Mouse (Mus musculus): ENCODE measurements around the gene Acan. TPM values are rescaled to one million over a fixed set of nuclear protein-coding genes. Genes with fewer than 3 reads are reported as not detected.

Gene Acan
- total and polyA plus RNA-seq, 2 experiments: not detected

GRCm38 (mm10) chr7:79140897-79141296 is 87.6 kb downstream of the Acan start:
- H3K36me3 ChIP-seq (ENCODE audit: control insufficient read depth, insufficient read depth, low read length): no peaks in the 10 kb centered on the region
- H3K9ac ChIP-seq (ENCODE audit: low read depth, low read length): no peak overlapping the region
- H3K4me1 ChIP-seq (ENCODE audit: control insufficient read depth, insufficient read depth, low read length): no peaks in the 10 kb centered on the region
- TF ChIP-seq CTCF (IDR thresholded peaks at IDR 0.05; ENCODE audit: low read depth, low read length): peak; percentile 96
- no peak for TF ChIP-seq POLR2A (IDR thresholded peaks at IDR 0.05; ENCODE audit: extremely low read depth, insufficient read depth, low read length)
- H3K79me2 ChIP-seq (ENCODE audit: control insufficient read depth, insufficient read depth, low read length): no peaks in the 10 kb centered on the region
- no peak overlapping the region for H3K27ac ChIP-seq (replicated peaks; ENCODE audit: insufficient read depth, low read depth, low read length)
- no peaks in the 10 kb centered on the region for H3K27me3 ChIP-seq (ENCODE audit: control insufficient read depth, insufficient read depth, low read length)
- no peak overlapping the region for H3K4me3 ChIP-seq (ENCODE audit: insufficient read depth, low read depth, low read length)
- peak; percentile 22 for DNase-seq (ENCODE audit: extremely low read depth, low read depth, low spot score)
- 41% methylated on average over 8 of the region's 8 CpGs for WGBS

- Histone ChIP-seq H3K4me3 (ENCODE audit: insufficient read depth, low read depth, low read length) (no peak overlapping the region), H3K79me2 (ENCODE audit: control insufficient read depth, insufficient read depth, low read length) (no peaks in the 10 kb centered on the region), H3K4me1 (ENCODE audit: control insufficient read depth, insufficient read depth, low read length) (peaks cover 3% of the 10 kb centered on the region; the same call in 1 of the 2 replicates), H3K36me3 (ENCODE audit: control insufficient read depth, insufficient read depth, low read length) (no peaks in the 10 kb centered on the region), H3K9ac (ENCODE audit: low read depth, low read length) (no peak overlapping the region), H3K27me3 (ENCODE audit: control insufficient read depth, insufficient read depth, low read length) (no peaks in the 10 kb centered on the region), H3K27ac (replicated peaks; ENCODE audit: insufficient read depth, low read depth, low read length) (no peak overlapping the region)
- DNase-seq (ENCODE audit: extremely low read depth, low read depth, low spot score): no peak
- TF ChIP-seq POLR2A (IDR thresholded peaks at IDR 0.05; ENCODE audit: extremely low read depth, insufficient read depth, low read length): no peak
- no peak for TF ChIP-seq CTCF (IDR thresholded peaks at IDR 0.05; ENCODE audit: low read depth, low read length)
- WGBS: 82% methylated on average over 12 of the region's 12 CpGs
Observed at GRCm38 (mm10) chr7:79147011-79147837, 93.9 kb downstream of the Acan start.

GRCm38 (mm10) chr7:79147931-79148653 is 94.8 kb downstream of the Acan start:
- peak overlapping the region; percentile 5; the same call in 1 of the 2 replicates for H3K9ac ChIP-seq (ENCODE audit: low read depth, low read length)
- peak overlapping the region; percentile 93 for H3K4me3 ChIP-seq (ENCODE audit: insufficient read depth, low read depth, low read length)
- DNase-seq (ENCODE audit: extremely low read depth, low read depth, low spot score): no peak
- H3K79me2 ChIP-seq (ENCODE audit: control insufficient read depth, insufficient read depth, low read length): no peaks in the 10 kb centered on the region
- WGBS: 11% methylated on average over 20 of the region's 20 CpGs
- H3K4me1 ChIP-seq (ENCODE audit: control insufficient read depth, insufficient read depth, low read length): peaks cover 3% of the 10 kb centered on the region; the same call in 1 of the 2 replicates
- H3K36me3 ChIP-seq (ENCODE audit: control insufficient read depth, insufficient read depth, low read length): no peaks in the 10 kb centered on the region
- TF ChIP-seq POLR2A (IDR thresholded peaks at IDR 0.05; ENCODE audit: extremely low read depth, insufficient read depth, low read length): no peak
- no peak for TF ChIP-seq CTCF (IDR thresholded peaks at IDR 0.05; ENCODE audit: low read depth, low read length)
- no peak overlapping the region for H3K27ac ChIP-seq (replicated peaks; ENCODE audit: insufficient read depth, low read depth, low read length)
- no peaks in the 10 kb centered on the region for H3K27me3 ChIP-seq (ENCODE audit: control insufficient read depth, insufficient read depth, low read length)

GRCm38 (mm10) chr7:79148711-79149266 is 95.5 kb downstream of the Acan start, which contains the start of gene Mfge8:
Mfge8 (minus strand) TSS chr7:79149060.
- TF ChIP-seq CTCF (IDR thresholded peaks at IDR 0.05; ENCODE audit: low read depth, low read length) (no peak), POLR2A (IDR thresholded peaks at IDR 0.05; ENCODE audit: extremely low read depth, insufficient read depth, low read length) (peak; percentile 66; the same call in 1 of the 2 replicates)
- WGBS: under 1% methylated on average over 39 of the region's 39 CpGs

GRCm38 (mm10) chr7:79149522-79149921 is 96.2 kb downstream of the Acan start:
- 28% methylated on average over 6 of the region's 6 CpGs for WGBS

More at GRCm38 (mm10) chr7:79148711-79149266, 95.5 kb downstream of the Acan start, which contains the start of gene Mfge8:
- Histone ChIP-seq H3K9ac (ENCODE audit: low read depth, low read length) (peak within 1 kb of the TSS; percentile 72), H3K4me3 (ENCODE audit: insufficient read depth, low read depth, low read length) (peak within 1 kb of the TSS; percentile 93), H3K27me3 (ENCODE audit: control insufficient read depth, insufficient read depth, low read length) (no peaks in the 10 kb centered on the region), H3K79me2 (ENCODE audit: control insufficient read depth, insufficient read depth, low read length) (no peaks in the 10 kb centered on the region), H3K4me1 (ENCODE audit: control insufficient read depth, insufficient read depth, low read length) (peaks cover 3% of the 10 kb centered on the region; the same call in 1 of the 2 replicates), H3K36me3 (ENCODE audit: control insufficient read depth, insufficient read depth, low read length) (no peaks in the 10 kb centered on the region), H3K27ac (replicated peaks; ENCODE audit: insufficient read depth, low read depth, low read length) (no peak within 1 kb of the TSS; the same call in 1 of the 2 replicates)
- peak; percentile 42 for DNase-seq (ENCODE audit: extremely low read depth, low read depth, low spot score)

More at GRCm38 (mm10) chr7:79149522-79149921, 96.2 kb downstream of the Acan start:
- no peaks in the 10 kb centered on the region for H3K79me2 ChIP-seq (ENCODE audit: control insufficient read depth, insufficient read depth, low read length)
- peaks cover 3% of the 10 kb centered on the region; the same call in 1 of the 2 replicates for H3K4me1 ChIP-seq (ENCODE audit: control insufficient read depth, insufficient read depth, low read length)
- no peaks in the 10 kb centered on the region for H3K27me3 ChIP-seq (ENCODE audit: control insufficient read depth, insufficient read depth, low read length)
- no peak overlapping the region for H3K9ac ChIP-seq (ENCODE audit: low read depth, low read length)
- no peaks in the 10 kb centered on the region for H3K36me3 ChIP-seq (ENCODE audit: control insufficient read depth, insufficient read depth, low read length)
- TF ChIP-seq CTCF (IDR thresholded peaks at IDR 0.05; ENCODE audit: low read depth, low read length) (no peak), POLR2A (IDR thresholded peaks at IDR 0.05; ENCODE audit: extremely low read depth, insufficient read depth, low read length) (no peak)
- peak; percentile 60 for DNase-seq (ENCODE audit: extremely low read depth, low read depth, low spot score)
- H3K4me3 ChIP-seq (ENCODE audit: insufficient read depth, low read depth, low read length): no peak overlapping the region
- H3K27ac ChIP-seq (replicated peaks; ENCODE audit: insufficient read depth, low read depth, low read length): no peak overlapping the region
